In genomic region chr5:67227682-67228444, GRCm38 (mm10) we compare ENCODE assay signal across 15 mouse cellular contexts. TPM values are rescaled to one million over a fixed set of nuclear protein-coding genes. Genes with fewer than 3 reads are reported as not detected.
DNase-seq lines count a peak whose midpoint lies in the region; ATAC-seq and TF ChIP-seq lines count a peak whose summit lies in the region.
"Had no signal": no experiment of that assay in that cellular context is flagged by ENCODE, and none has a peak within 500 bp of the region (broad histone marks: within the 10 kb centered on the region; RNA-seq: fewer than 3 reads in every experiment).

No protein-coding gene starts in this region.

- peaks cover 85% of the 10 kb centered on the region for H3K27me3 ChIP-seq in kidney, postnatal 0 days (ENCODE audit: insufficient read depth, low read length)
- peaks cover 91% of the 10 kb centered on the region for H3K27me3 ChIP-seq in hindbrain, embryonic 14.5 days (ENCODE audit: control insufficient read depth, insufficient read depth, low read length)
- peaks cover 78% of the 10 kb centered on the region for H3K27me3 ChIP-seq in stomach, embryonic 14.5 days (ENCODE audit: control insufficient read depth, insufficient read depth, low read length)

- H3K9me3 ChIP-seq in kidney, postnatal 0 days (replicated peaks; ENCODE audit: low read length) = peaks cover 12% of the 10 kb centered on the region
- 0 out of 2 replicates have a peak, but pooled peaks cover 7% of the 10 kb centered on the region for H3K9me3 ChIP-seq in hindbrain, embryonic 14.5 days (ENCODE audit: control insufficient read depth, low read length)
- peaks cover 3% of the 10 kb centered on the region; the same call in 1 of the 2 replicates for H3K9me3 ChIP-seq in stomach, embryonic 14.5 days (ENCODE audit: control insufficient read depth, low read depth, low read length)

- ATAC-seq in kidney, postnatal 0 days (replicated peaks; ENCODE audit: low FRiP score, low read depth) = 0 out of 2 replicates have a peak, but pooled peaks have one; percentile 38
- no peak for ATAC-seq in hindbrain, embryonic 14.5 days (ENCODE audit: low FRiP score)
- ATAC-seq in stomach, embryonic 14.5 days (ENCODE audit: insufficient number of reproducible peaks, insufficient read depth, low FRiP score, low read depth) = 0 out of 2 replicates have a peak, but pooled peaks have one; percentile 60

- H3K4me3 ChIP-seq in kidney, postnatal 0 days (replicated peaks; ENCODE audit: low read depth, low read length) = no peak overlapping the region
- H3K4me3 ChIP-seq in hindbrain, embryonic 14.5 days (replicated peaks; ENCODE audit: low read length) = no peak overlapping the region
- H3K4me3 ChIP-seq in stomach, embryonic 14.5 days (ENCODE audit: low read depth, low read length) = no peak overlapping the region
- H3K4me3 ChIP-seq: heart, adult 2 months; layer of hippocampus, adult 2 months had no signal

- WGBS in kidney, postnatal 0 days = 4% methylated on average over 15 of the region's 15 CpGs
- 2% methylated on average over 15 of the region's 15 CpGs for WGBS in hindbrain, embryonic 14.5 days
- 2% methylated on average over 15 of the region's 15 CpGs for WGBS in stomach, embryonic 14.5 days

- peak; percentile 28 to 57 for DNase-seq in adrenal gland, adult (ENCODE audit: inconsistent age in 2 of 2, low spot score in 1 of 2)
- DNase-seq in adrenal gland, postnatal 25 days = no peak
- DNase-seq in kidney, postnatal 0 days (ENCODE audit: low spot score) = no peak
- no peak for DNase-seq in kidney, postnatal 25 days
- no peak for DNase-seq in hindbrain, embryonic 14.5 days (ENCODE audit: low spot score)
- no peak for DNase-seq in left cerebral cortex, adult 9 months (ENCODE audit: low spot score in 2 of 2)
- no peak for DNase-seq in yolk sac, embryonic 10.5 days (ENCODE audit: low spot score)
- DNase-seq: adrenal gland, postnatal 10 days; cerebellum, postnatal 36 days; heart, adult 2 months; kidney, adult 11 months; lung, postnatal 4 days had no signal

- TF ChIP-seq CTCF in kidney, postnatal 0 days (IDR thresholded peaks at IDR 0.05; ENCODE audit: low read depth) = no peak

- H3K9ac ChIP-seq in kidney, postnatal 0 days (ENCODE audit: low read depth, low read length) = no peak overlapping the region
- H3K9ac ChIP-seq in hindbrain, embryonic 14.5 days = peak overlapping the region; percentile 6; the same call in 1 of the 2 replicates
- H3K9ac ChIP-seq in stomach, embryonic 14.5 days (replicated peaks; ENCODE audit: low read depth, low read length) = no peak overlapping the region
- H3K9ac ChIP-seq: liver, embryonic 14.5 days had no signal

- no peak overlapping the region for H3K27ac ChIP-seq in kidney, postnatal 0 days
- peak overlapping the region; percentile 43; the same call in 1 of the 2 replicates for H3K27ac ChIP-seq in hindbrain, embryonic 14.5 days
- H3K27ac ChIP-seq in stomach, embryonic 14.5 days (ENCODE audit: low read length) = peak overlapping the region; percentile 48; the same call in 1 of the 2 replicates
- H3K27ac ChIP-seq: heart, adult 2 months; layer of hippocampus, adult 2 months; liver, embryonic 14.5 days had no signal

- no peaks in the 10 kb centered on the region for H3K36me3 ChIP-seq in kidney, postnatal 0 days (ENCODE audit: insufficient read depth, low read length)
- no peaks in the 10 kb centered on the region for H3K36me3 ChIP-seq in hindbrain, embryonic 14.5 days (replicated peaks; ENCODE audit: control insufficient read depth, insufficient read depth)
- H3K36me3 ChIP-seq in stomach, embryonic 14.5 days (ENCODE audit: control insufficient read depth, insufficient read depth, low read length) = no peaks in the 10 kb centered on the region

- no peak overlapping the region for H3K4me2 ChIP-seq in kidney, postnatal 0 days (ENCODE audit: low read length)
- H3K4me2 ChIP-seq in hindbrain, embryonic 14.5 days (replicated peaks) = peak overlapping the region; percentile 4
- no peak overlapping the region for H3K4me2 ChIP-seq in stomach, embryonic 14.5 days (replicated peaks; ENCODE audit: low read depth, low read length)

- peaks cover 7% of the 10 kb centered on the region; the same call in 1 of the 2 replicates for H3K4me1 ChIP-seq in kidney, postnatal 0 days (replicated peaks; ENCODE audit: insufficient read depth, low read length)
- peaks cover 8% of the 10 kb centered on the region; the same call in 1 of the 2 replicates for H3K4me1 ChIP-seq in hindbrain, embryonic 14.5 days (replicated peaks; ENCODE audit: control insufficient read depth, insufficient read depth, low read length)
- H3K4me1 ChIP-seq in stomach, embryonic 14.5 days (ENCODE audit: control insufficient read depth, insufficient read depth, low read length) = peaks cover 3% of the 10 kb centered on the region; the same call in 1 of the 2 replicates

RNA-seq across cellular contexts. Expression of gene Tmem33, which starts 32.5 kb away (rescaled TPM):
- 128 and 130 TPM in 2 replicates for total RNA-seq in adrenal gland, postnatal 25 days (2021)
- 120 and 121 TPM in 2 replicates for polyA plus RNA-seq in kidney, postnatal 0 days (2015; fragmentation: Nextera tagmentation; extraction: Ambion mirVana)
- 72.6 and 80.7 TPM in 2 replicates for polyA plus RNA-seq in hindbrain, embryonic 14.5 days (2014; fragmentation: Nextera tagmentation; extraction: Ambion mirVana)
- 79.1 and 83.3 TPM in 2 replicates for polyA plus RNA-seq in stomach, embryonic 14.5 days (2014; fragmentation: Nextera tagmentation; extraction: Ambion mirVana)

Comparison
In these comparisons a context has a peak if more than half of its experiments do, and no peak if none do; other contexts are left out.
1. DNase-seq: peak in adrenal gland, adult (2 of 2); none in adrenal gland, postnatal 25 days (single experiment), kidney, postnatal 0 days (single experiment), kidney, postnatal 25 days (0 of 2), hindbrain, embryonic 14.5 days (single experiment), left cerebral cortex, adult 9 months (0 of 2) and yolk sac, embryonic 10.5 days (single experiment).